Mouse (Mus musculus) hindbrain, embryonic 15.5 days (tissue): ENCODE data around the gene Rhbdf1. TPM values are rescaled to one million over a fixed set of nuclear protein-coding genes. Genes with fewer than 3 reads are reported as not detected.
A peak's percentile ranks its signal among the peaks of the same experiment; 100 is the strongest.

ENCODE experiments used
- ATAC-seq: fragments of 200-750 bp; cut with Nextera tagmentation; 2 replicates; pipeline ENCODE4 v1.8.0; 2017; ENCODE audit warnings: low read depth, moderate number of reproducible peaks, moderate TSS enrichment; ENCODE audit not compliant: low FRiP score
- H3K27ac ChIP-seq: fragments of 300-500 bp; sonication (generic); replicated peaks from 2 replicates; pipeline ENCODE4 v1.5.1; 2015; ENCODE audit warnings: mild to moderate bottlenecking, inconsistent platforms
- H3K27me3 ChIP-seq: fragments of 300-500 bp; sonication (generic); 2 replicates; pipeline ENCODE4 v1.6.1; 2015; ENCODE audit warnings: control low read depth, inconsistent platforms
- H3K36me3 ChIP-seq: fragments of 300-500 bp; sonication (generic); 2 replicates; pipeline ENCODE4 v1.6.1; 2015; ENCODE audit warnings: control low read depth, inconsistent platforms
- H3K4me1 ChIP-seq: fragments of 300-500 bp; sonication (generic); replicated peaks from 2 replicates; pipeline ENCODE4 v1.6.1; 2015; ENCODE audit warnings: control low read depth, inconsistent platforms
- H3K4me2 ChIP-seq: fragments of 300-500 bp; sonication (generic); 2 replicates; pipeline ENCODE4 v1.6.1; 2015; ENCODE audit warnings: moderate library complexity, mild to moderate bottlenecking, inconsistent platforms
- H3K4me3 ChIP-seq: fragments of 300-500 bp; sonication (generic); 2 replicates; pipeline ENCODE4 v1.5.1; 2015; ENCODE audit warnings: mild to moderate bottlenecking, inconsistent platforms
- H3K9ac ChIP-seq: fragments of 300-500 bp; sonication (generic); 2 replicates; pipeline ENCODE4 v1.6.1; 2015; ENCODE audit warnings: inconsistent platforms
- H3K9me3 ChIP-seq: fragments of 300-500 bp; sonication (generic); 2 replicates; pipeline ENCODE4 v1.6.1; 2016; ENCODE audit warnings: control low read depth, inconsistent platforms
- WGBS: fragments of 180-500 bp; shearing (Covaris S2); methylation state at CpG from one replicate; pipeline ENCODE4 v1.1.7; 2015; 5-methylcytosine and 5-hydroxymethylcytosine counted together
- polyA plus RNA-seq: library from polyadenylated mRNA; unstranded; fragments of >200 nt; fragmentation: Nextera tagmentation; extraction: Ambion mirVana; gene quantifications from 2 replicates; pipeline ENCODE4 v1.2.1, GENCODE M21; 2015

Rhbdf1 gene
- polyA plus RNA-seq, 1 experiment from 2014 or later, result 29.2 TPM

DNA sequence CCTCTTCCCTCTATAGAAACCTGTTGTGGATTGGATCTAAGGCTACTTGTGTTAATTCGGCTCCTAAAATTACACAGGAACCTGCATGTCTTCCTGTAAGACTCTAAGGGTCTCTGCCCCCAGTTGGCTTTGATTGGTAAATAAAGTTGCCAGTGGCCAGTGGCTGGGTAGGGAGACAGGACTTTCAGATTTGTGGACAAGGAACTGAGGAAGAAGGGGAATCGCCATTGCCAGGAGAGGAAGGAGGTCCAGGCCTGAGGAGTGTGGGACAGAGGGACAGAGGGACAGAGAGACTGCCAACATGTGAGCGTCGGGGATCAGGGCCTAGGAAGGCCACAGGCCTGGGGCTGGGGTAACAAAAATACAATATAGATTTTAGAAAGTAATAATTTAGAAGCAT lies 40.9 kb downstream of the Rhbdf1 start:
- no peaks in the 10 kb centered on the region for H3K36me3 ChIP-seq
- H3K9me3 ChIP-seq, result no peaks in the 10 kb centered on the region
- H3K4me3 ChIP-seq, result no peak overlapping the region
- no peak overlapping the region for H3K4me2 ChIP-seq
- H3K9ac ChIP-seq, result no peak overlapping the region
- no peaks in the 10 kb centered on the region for H3K27me3 ChIP-seq
- no peak for ATAC-seq
- H3K27ac ChIP-seq, result no peak overlapping the region
- WGBS, result 85% methylated on average over 4 of the region's 4 CpGs
- H3K4me1 ChIP-seq, result no peaks in the 10 kb centered on the region

DNA sequence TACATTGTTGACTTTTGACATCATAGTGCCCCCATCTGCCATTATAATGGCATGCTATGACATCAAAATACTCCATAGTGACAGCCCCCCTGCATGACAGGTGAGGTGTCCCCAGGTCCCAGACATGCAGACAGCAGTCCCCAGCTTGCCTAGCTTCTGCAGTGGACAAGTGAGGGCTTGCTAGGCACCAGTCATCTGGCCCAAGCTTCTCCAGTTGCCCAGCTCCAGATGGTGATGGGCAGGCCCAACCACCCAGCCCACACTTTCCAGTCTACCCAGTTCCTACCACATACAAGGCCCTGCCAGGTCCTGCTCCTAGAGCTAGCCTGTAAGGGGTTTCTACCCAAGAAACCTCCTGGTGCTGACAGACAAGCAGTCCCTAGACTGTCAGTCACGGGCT lies 43.6 kb downstream of the Rhbdf1 start:
- H3K27me3 ChIP-seq, result no peaks in the 10 kb centered on the region
- no peak overlapping the region for H3K9ac ChIP-seq
- WGBS, result 87% methylated on average over 1 of the region's 1 CpGs
- no peak overlapping the region for H3K4me3 ChIP-seq
- no peaks in the 10 kb centered on the region for H3K9me3 ChIP-seq
- no peak for ATAC-seq
- no peaks in the 10 kb centered on the region for H3K4me1 ChIP-seq
- H3K36me3 ChIP-seq, result no peaks in the 10 kb centered on the region
- H3K4me2 ChIP-seq, result no peak overlapping the region
- no peak overlapping the region for H3K27ac ChIP-seq

DNA sequence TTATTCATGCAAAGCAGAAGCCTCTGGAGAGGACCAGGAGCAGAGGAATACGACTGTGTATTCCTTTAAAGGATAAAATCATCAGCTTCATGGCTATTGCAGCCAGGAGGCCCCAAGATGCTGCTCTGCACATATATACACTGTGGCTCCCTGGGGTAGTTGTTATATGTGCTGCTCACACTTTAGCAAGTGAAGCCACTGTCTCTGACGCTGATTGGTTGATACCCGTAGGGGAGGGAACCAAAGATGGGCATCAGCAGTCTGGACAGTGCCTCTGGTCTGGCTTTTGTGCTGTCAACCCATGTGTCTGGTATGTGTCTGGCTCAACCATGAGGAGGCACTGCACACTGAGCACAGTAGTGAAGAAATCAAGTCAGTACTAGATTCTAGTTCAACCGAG lies 55.4 kb downstream of the Rhbdf1 start:
- no peaks in the 10 kb centered on the region for H3K36me3 ChIP-seq
- no peaks in the 10 kb centered on the region for H3K27me3 ChIP-seq
- 74% methylated on average over 4 of the region's 4 CpGs for WGBS
- no peak overlapping the region for H3K9ac ChIP-seq
- no peak for ATAC-seq
- H3K4me3 ChIP-seq, result no peak overlapping the region
- no peak overlapping the region for H3K27ac ChIP-seq
- no peak overlapping the region for H3K4me2 ChIP-seq
- H3K4me1 ChIP-seq, result peaks cover 9% of the 10 kb centered on the region
- H3K9me3 ChIP-seq, result no peaks in the 10 kb centered on the region

DNA sequence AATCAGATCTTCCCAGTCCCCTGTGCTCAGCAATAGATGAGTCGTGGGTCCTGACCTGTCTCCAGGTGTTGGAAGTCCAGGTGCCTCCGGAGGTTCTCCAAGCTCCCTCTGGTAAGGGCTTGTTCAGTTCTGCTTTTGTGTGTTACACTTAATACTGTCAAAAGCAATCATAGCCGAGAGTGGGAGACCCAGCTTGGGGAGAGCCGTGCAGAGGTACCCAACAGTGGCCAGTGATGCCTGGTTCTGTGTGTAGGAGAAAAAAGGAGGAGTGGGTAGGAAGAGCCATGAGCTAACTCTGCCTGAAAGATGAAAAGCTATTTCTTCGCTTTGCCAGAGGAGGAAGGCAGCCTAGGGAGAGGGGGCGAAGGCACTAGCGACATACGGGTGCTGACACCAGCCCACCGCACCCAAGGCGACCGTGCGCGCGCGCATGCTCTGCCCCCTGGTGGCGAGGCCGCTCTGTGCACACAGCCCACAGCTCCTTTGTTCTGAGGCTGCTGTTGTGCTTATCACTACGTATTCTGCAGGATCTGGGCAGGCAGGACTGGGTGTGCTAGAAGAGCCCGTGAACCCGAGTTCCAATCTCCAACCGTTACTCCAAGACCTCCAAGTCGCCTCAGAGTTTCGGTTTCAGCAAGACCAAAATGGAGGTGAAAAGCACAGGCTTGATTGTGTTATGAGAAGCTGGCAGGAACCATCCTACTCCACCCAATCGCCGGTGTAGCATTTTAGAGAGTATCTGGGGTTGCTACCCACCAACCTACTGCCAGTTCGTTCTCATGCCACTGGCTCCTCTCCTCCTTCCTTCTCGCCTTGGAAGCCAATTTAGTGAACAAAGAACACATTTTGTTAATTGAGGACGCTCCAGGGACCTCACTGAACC lies 59.9 kb downstream of the Rhbdf1 start:
- H3K27ac ChIP-seq, result peak overlapping the region; percentile 88
- H3K4me2 ChIP-seq, result peak overlapping the region; percentile 53
- H3K4me3 ChIP-seq, result peak overlapping the region; percentile 23
- H3K27me3 ChIP-seq, result no peaks in the 10 kb centered on the region
- peak; percentile 93 for ATAC-seq
- WGBS, result 13% methylated on average over 28 of the region's 28 CpGs
- H3K36me3 ChIP-seq, result no peaks in the 10 kb centered on the region
- no peaks in the 10 kb centered on the region for H3K9me3 ChIP-seq
- peak overlapping the region; percentile 51 for H3K9ac ChIP-seq
- peaks cover 36% of the 10 kb centered on the region for H3K4me1 ChIP-seq

DNA sequence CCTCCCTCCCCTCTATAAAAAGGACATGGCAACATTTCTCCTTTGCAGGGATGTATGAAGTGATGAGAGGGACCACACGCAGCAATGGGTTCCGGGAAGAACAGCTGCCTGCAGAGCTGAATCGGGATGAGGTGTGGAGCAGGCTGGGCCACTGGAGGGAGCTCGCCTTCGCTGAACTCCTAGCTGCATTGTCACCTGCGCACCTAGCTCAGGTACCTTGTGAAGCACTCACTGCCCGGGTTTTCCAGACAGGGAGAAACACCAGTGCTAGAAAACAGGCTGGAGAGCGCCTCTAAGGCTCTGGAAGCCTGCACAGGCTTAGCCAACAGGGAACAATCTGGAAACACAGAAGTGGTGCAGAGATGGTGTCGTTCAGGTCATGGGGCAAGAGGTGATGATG lies 60.6 kb downstream of the Rhbdf1 start:
- no peaks in the 10 kb centered on the region for H3K27me3 ChIP-seq
- H3K4me3 ChIP-seq, result peak overlapping the region; percentile 23
- WGBS, result 10% methylated on average over 9 of the region's 9 CpGs
- peaks cover 41% of the 10 kb centered on the region for H3K4me1 ChIP-seq
- peak; percentile 45 for ATAC-seq
- H3K9me3 ChIP-seq, result no peaks in the 10 kb centered on the region
- H3K9ac ChIP-seq, result peak overlapping the region; percentile 51
- H3K4me2 ChIP-seq, result peak overlapping the region; percentile 53
- H3K27ac ChIP-seq, result peak overlapping the region; percentile 88
- H3K36me3 ChIP-seq, result no peaks in the 10 kb centered on the region

DNA sequence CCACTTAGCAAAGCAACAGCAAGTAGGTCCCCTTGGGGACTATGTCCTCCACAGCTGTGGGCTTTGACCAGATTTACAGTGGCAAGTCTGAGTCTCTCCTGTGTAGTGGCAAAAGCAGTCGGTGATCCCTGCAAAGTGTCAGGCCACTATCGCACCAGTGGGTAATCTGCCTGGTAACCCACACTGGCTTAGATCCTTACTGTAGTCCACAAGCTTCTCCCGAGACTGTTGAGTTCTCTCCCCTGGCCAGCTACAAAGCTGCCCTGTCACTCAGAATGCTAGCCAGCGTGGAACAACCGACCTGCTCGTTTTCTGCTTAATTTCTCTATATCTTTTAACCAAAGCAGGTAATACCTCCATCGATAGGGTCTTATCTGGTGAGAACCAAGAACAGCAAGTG lies 61.8 kb downstream of the Rhbdf1 start:
- WGBS, result 70% methylated on average over 7 of the region's 7 CpGs
- H3K27me3 ChIP-seq, result no peaks in the 10 kb centered on the region

More for the DNA sequence above, 61.8 kb downstream of the Rhbdf1 start:
- Histone ChIP-seq H3K27ac (peak overlapping the region; percentile 88; the same call in 1 of the 2 replicates), H3K9ac (no peak overlapping the region), H3K36me3 (no peaks in the 10 kb centered on the region), H3K9me3 (no peaks in the 10 kb centered on the region), H3K4me3 (no peak overlapping the region), H3K4me2 (no peak overlapping the region), H3K4me1 (peaks cover 41% of the 10 kb centered on the region)
- ATAC-seq, result no peak

Other genes starting within 250 kb of the Rhbdf1 start
- 496 and 530 TPM in 2 replicates for gene Nsg2, start 221.8 kb downstream of the Rhbdf1 start, polyA plus RNA-seq
- not detected in 2 replicates for gene Il9r, start 22.0 kb downstream of the Rhbdf1 start, polyA plus RNA-seq
- 49.5 and 50.4 TPM in 2 replicates for gene Snrnp25, start 16.9 kb downstream of the Rhbdf1 start, polyA plus RNA-seq
- gene Mpg, start 4.2 kb upstream of the Rhbdf1 start, polyA plus RNA-seq, result 34.7 and 36.9 TPM in 2 replicates
- gene Nprl3, start 45.4 kb upstream of the Rhbdf1 start, polyA plus RNA-seq, result 33.5 and 43.9 TPM in 2 replicates
- gene Hba-x, start 54.1 kb upstream of the Rhbdf1 start, polyA plus RNA-seq, result 31.5 and 46.1 TPM in 2 replicates
- gene Hba-a1, start 61.2 kb upstream of the Rhbdf1 start, polyA plus RNA-seq, result 2,663 and 3,254 TPM in 2 replicates
- 0.51 and 0.95 TPM in 2 replicates for gene Hbq1b, start 64.7 kb upstream of the Rhbdf1 start, polyA plus RNA-seq
- 6,860 and 8,722 TPM in 2 replicates for gene Hba-a2, start 74.2 kb upstream of the Rhbdf1 start, polyA plus RNA-seq
- 0.83 and 2.3 TPM in 2 replicates for gene Hbq1a, start 77.8 kb upstream of the Rhbdf1 start, polyA plus RNA-seq
- gene Sh3pxd2b, start 125.5 kb upstream of the Rhbdf1 start, polyA plus RNA-seq, result 20.8 and 21.1 TPM in 2 replicates
- gene Ubtd2, start 233.1 kb upstream of the Rhbdf1 start, polyA plus RNA-seq, result 46.6 and 46.9 TPM in 2 replicates